Mouse (Mus musculus) midbrain, embryonic 15.5 days (tissue): ENCODE results near the gene Upb1. TPM values are rescaled to one million over a fixed set of nuclear protein-coding genes. Genes with fewer than 3 reads are reported as not detected.

Experiments used
- ATAC-seq: fragments of 200-750 bp; cut with Nextera tagmentation; replicated peaks from 2 replicates; pipeline ENCODE4 v1.8.0; 2017; ENCODE audit warnings: moderate TSS enrichment
- H3K27ac ChIP-seq: fragments of 300-500 bp; sonication (generic); 2 replicates; pipeline ENCODE4 v1.5.1; 2015; ENCODE audit warnings: mild to moderate bottlenecking, inconsistent platforms
- H3K27me3 ChIP-seq: fragments of 300-500 bp; sonication (generic); replicated peaks from 2 replicates; pipeline ENCODE4 v1.6.1; 2015; ENCODE audit warnings: inconsistent platforms
- H3K36me3 ChIP-seq: fragments of 300-500 bp; sonication (generic); replicated peaks from 2 replicates; pipeline ENCODE4 v1.6.1; 2015; ENCODE audit warnings: inconsistent platforms
- H3K4me1 ChIP-seq: fragments of 300-500 bp; sonication (generic); 2 replicates; pipeline ENCODE4 v1.6.1; 2015; ENCODE audit warnings: inconsistent platforms
- H3K4me2 ChIP-seq: fragments of 300-500 bp; sonication (generic); 2 replicates; pipeline ENCODE4 v1.6.1; 2015; ENCODE audit warnings: inconsistent platforms, mild to moderate bottlenecking, moderate library complexity
- H3K4me3 ChIP-seq: fragments of 300-500 bp; sonication (generic); 2 replicates; pipeline ENCODE4 v1.5.1; 2015; ENCODE audit warnings: mild to moderate bottlenecking, inconsistent platforms
- H3K9ac ChIP-seq: fragments of 300-500 bp; sonication (generic); 2 replicates; pipeline ENCODE4 v1.6.1; 2015; ENCODE audit warnings: mild to moderate bottlenecking, inconsistent platforms
- H3K9me3 ChIP-seq: fragments of 300-500 bp; sonication (generic); 2 replicates; pipeline ENCODE4 v1.6.1; 2016; ENCODE audit warnings: inconsistent platforms
- WGBS: fragments of 180-500 bp; shearing (Covaris S2); methylation state at CpG from one replicate; pipeline ENCODE4 v1.1.7; 2015; ENCODE audit warnings: mixed read lengths; 5-methylcytosine and 5-hydroxymethylcytosine counted together
- polyA plus RNA-seq: library from polyadenylated mRNA; unstranded; fragments of >200 nt; fragmentation: Nextera tagmentation; extraction: Ambion mirVana; gene quantifications from 2 replicates; pipeline ENCODE4 v1.2.1, GENCODE M21; 2015

The Upb1 gene
- polyA plus RNA-seq, 1 experiment from 2014 or later, result 0.28 TPM

DNA sequence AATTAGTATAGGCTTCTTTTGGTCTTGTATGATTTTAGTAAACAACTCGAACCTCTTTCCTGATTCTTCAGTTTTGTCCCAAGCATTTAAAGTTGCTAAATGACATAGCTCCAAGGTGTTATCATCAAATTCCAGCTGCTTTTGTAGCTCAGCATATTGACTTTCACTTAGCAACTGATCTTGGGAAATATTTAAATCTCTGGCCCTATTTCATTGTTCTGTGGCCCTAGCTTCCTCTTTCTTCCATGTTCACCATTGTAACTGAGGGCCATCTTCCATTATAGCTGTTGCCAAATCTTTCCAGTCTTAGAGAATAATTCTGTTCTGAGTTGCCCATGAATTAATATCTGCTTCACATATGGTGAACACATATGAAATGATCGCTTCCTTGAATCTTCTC lies 89.8 kb downstream of the Upb1 start:
- Histone ChIP-seq H3K27me3 (no peaks in the 10 kb centered on the region), H3K36me3 (no peaks in the 10 kb centered on the region), H3K27ac (no peak overlapping the region), H3K4me2 (no peak overlapping the region), H3K4me1 (no peaks in the 10 kb centered on the region), H3K9me3 (no peaks in the 10 kb centered on the region), H3K9ac (no peak overlapping the region), H3K4me3 (no peak overlapping the region)
- ATAC-seq, result no peak
- WGBS, result 89% methylated on average over 2 of the region's 2 CpGs

Other genes with a start within 250 kb of the Upb1 start
- gene Specc1l, start 189.0 kb upstream of the Upb1 start, polyA plus RNA-seq, result 34.6 and 37.2 TPM in 2 replicates
- gene Adora2a, start 84.2 kb upstream of the Upb1 start, polyA plus RNA-seq, result 3.8 and 4.0 TPM in 2 replicates
- gene Snrpd3, start 116.4 kb downstream of the Upb1 start, polyA plus RNA-seq, result 122 and 127 TPM in 2 replicates
- 22.3 and 24.4 TPM in 2 replicates for gene Gucd1, start 116.9 kb downstream of the Upb1 start, polyA plus RNA-seq
- gene Lrrc75b, start 159.2 kb downstream of the Upb1 start, polyA plus RNA-seq, result 41.0 and 44.8 TPM in 2 replicates
- 1.2 and 1.7 TPM in 2 replicates for gene Ggt1, start 160.5 kb downstream of the Upb1 start, polyA plus RNA-seq
- gene Ggt5, start 188.2 kb downstream of the Upb1 start, polyA plus RNA-seq, result 2.2 and 3.4 TPM in 2 replicates
- gene Susd2, start 242.9 kb downstream of the Upb1 start, polyA plus RNA-seq, result 3.0 and 4.1 TPM in 2 replicates